8 mouse cellular contexts compared by ENCODE assay signal in genomic region chr8:80058193-80058592, GRCm38 (mm10). TPM values are rescaled to one million over a fixed set of nuclear protein-coding genes. Genes with fewer than 3 reads are reported as not detected.
DNase-seq lines count a peak whose midpoint lies in the region; ATAC-seq lines count a peak whose summit lies in the region.

No protein-coding gene starts in this region.

- peak; percentile 26; the same call in 1 of the 2 replicates for ATAC-seq in liver, embryonic 11.5 days (replicated peaks; ENCODE audit: low FRiP score)
- ATAC-seq in embryonic facial prominence, embryonic 12.5 days (ENCODE audit: insufficient number of reproducible peaks, insufficient read depth, low FRiP score, low TSS enrichment): 0 out of 2 replicates have a peak, but pooled peaks have one; percentile 43
- ATAC-seq in intestine, embryonic 15.5 days: no peak; the same call in 1 of the 2 replicates
- ATAC-seq in neural tube, embryonic 11.5 days (ENCODE audit: insufficient read depth, low FRiP score, low TSS enrichment): no peak

- H3K9ac ChIP-seq in liver, embryonic 11.5 days (ENCODE audit: low read depth, low read length): no peak overlapping the region
- peak overlapping the region; percentile 52 for H3K9ac ChIP-seq in embryonic facial prominence, embryonic 12.5 days
- no peak overlapping the region for H3K9ac ChIP-seq in intestine, embryonic 15.5 days
- peak overlapping the region; percentile 9; the same call in 1 of the 2 replicates for H3K9ac ChIP-seq in neural tube, embryonic 11.5 days (ENCODE audit: low read length)

- H3K36me3 ChIP-seq in liver, embryonic 11.5 days (ENCODE audit: control insufficient read depth, insufficient read depth, low read length): no peaks in the 10 kb centered on the region
- no peaks in the 10 kb centered on the region for H3K36me3 ChIP-seq in embryonic facial prominence, embryonic 12.5 days
- no peaks in the 10 kb centered on the region for H3K36me3 ChIP-seq in intestine, embryonic 15.5 days
- no peaks in the 10 kb centered on the region for H3K36me3 ChIP-seq in neural tube, embryonic 11.5 days (ENCODE audit: control insufficient read depth, insufficient read depth, low read length)

- WGBS in liver, embryonic 11.5 days: 10% methylated on average over 8 of the region's 12 CpGs
- 3% methylated on average over 7 of the region's 12 CpGs for WGBS in embryonic facial prominence, embryonic 12.5 days
- 5% methylated on average over 7 of the region's 12 CpGs for WGBS in intestine, embryonic 15.5 days
- WGBS in neural tube, embryonic 11.5 days: 3% methylated on average over 7 of the region's 12 CpGs

- no peak overlapping the region for H3K27ac ChIP-seq in liver, embryonic 11.5 days (ENCODE audit: low read depth, low read length)
- no peak overlapping the region for H3K27ac ChIP-seq in embryonic facial prominence, embryonic 12.5 days
- peak overlapping the region; percentile 54; the same call in 1 of the 2 replicates for H3K27ac ChIP-seq in intestine, embryonic 15.5 days
- H3K27ac ChIP-seq in neural tube, embryonic 11.5 days (ENCODE audit: low read depth, low read length): no peak overlapping the region

- H3K4me2 ChIP-seq in liver, embryonic 11.5 days: peak overlapping the region; percentile 77
- H3K4me2 ChIP-seq in embryonic facial prominence, embryonic 12.5 days (replicated peaks): peak overlapping the region; percentile 97
- peak overlapping the region; percentile 92 for H3K4me2 ChIP-seq in intestine, embryonic 15.5 days (replicated peaks)
- peak overlapping the region; percentile 88 for H3K4me2 ChIP-seq in neural tube, embryonic 11.5 days (ENCODE audit: low read depth)

- H3K9me3 ChIP-seq in liver, embryonic 11.5 days (ENCODE audit: control insufficient read depth, low read length): no peaks in the 10 kb centered on the region
- H3K9me3 ChIP-seq in embryonic facial prominence, embryonic 12.5 days: no peaks in the 10 kb centered on the region
- H3K9me3 ChIP-seq in intestine, embryonic 15.5 days: no peaks in the 10 kb centered on the region
- no peaks in the 10 kb centered on the region for H3K9me3 ChIP-seq in neural tube, embryonic 11.5 days (ENCODE audit: control insufficient read depth, low read length)

- H3K27me3 ChIP-seq in liver, embryonic 11.5 days (replicated peaks; ENCODE audit: control insufficient read depth, insufficient read depth, low read length): peaks cover 32% of the 10 kb centered on the region
- H3K27me3 ChIP-seq in embryonic facial prominence, embryonic 12.5 days: peaks cover 11% of the 10 kb centered on the region
- peaks cover 12% of the 10 kb centered on the region; the same call in 1 of the 2 replicates for H3K27me3 ChIP-seq in intestine, embryonic 15.5 days (replicated peaks)
- peaks cover 5% of the 10 kb centered on the region; the same call in 1 of the 2 replicates for H3K27me3 ChIP-seq in neural tube, embryonic 11.5 days (ENCODE audit: control insufficient read depth, insufficient read depth, low read length)

- peak overlapping the region; percentile 42 for H3K4me3 ChIP-seq in liver, embryonic 11.5 days (ENCODE audit: low read depth, low read length)
- H3K4me3 ChIP-seq in embryonic facial prominence, embryonic 12.5 days: peak overlapping the region; percentile 52
- peak overlapping the region; percentile 52 for H3K4me3 ChIP-seq in intestine, embryonic 15.5 days (replicated peaks)
- H3K4me3 ChIP-seq in neural tube, embryonic 11.5 days (ENCODE audit: low read depth, low read length): peak overlapping the region; percentile 49

- H3K4me1 ChIP-seq in liver, embryonic 11.5 days (replicated peaks; ENCODE audit: control insufficient read depth, insufficient read depth, low read length): peaks cover 5% of the 10 kb centered on the region; the same call in 1 of the 2 replicates
- H3K4me1 ChIP-seq in embryonic facial prominence, embryonic 12.5 days: peaks cover 26% of the 10 kb centered on the region
- H3K4me1 ChIP-seq in intestine, embryonic 15.5 days (replicated peaks): peaks cover 8% of the 10 kb centered on the region; the same call in 1 of the 2 replicates
- peaks cover 20% of the 10 kb centered on the region for H3K4me1 ChIP-seq in neural tube, embryonic 11.5 days (ENCODE audit: control insufficient read depth, insufficient read depth, low read length)

- no peak for DNase-seq in liver, embryonic 11.5 days (ENCODE audit: low spot score)
- DNase-seq in liver: no peak
- peak; percentile 35 for DNase-seq in neural tube, embryonic 11.5 days (ENCODE audit: low spot score)
- no peak for DNase-seq in T-cell, adult 2 months (ENCODE audit: low spot score)
- no peak for DNase-seq in adrenal gland, adult (ENCODE audit: inconsistent age in 2 of 2, low spot score in 1 of 2)
- no peak for DNase-seq in urinary bladder, postnatal 14 days (ENCODE audit: low spot score)

RNA-seq across cellular contexts. Expression of gene Hhip, which starts 0.4 kb away (rescaled TPM):
- polyA plus RNA-seq in liver, embryonic 11.5 days (2014; fragmentation: Nextera tagmentation; extraction: Ambion mirVana): 2.1 and 2.8 TPM in 2 replicates
- polyA plus RNA-seq in embryonic facial prominence, embryonic 12.5 days (2016; fragmentation: Nextera tagmentation; extraction: Ambion mirVana): 3.4 and 5.8 TPM in 2 replicates
- polyA plus RNA-seq in intestine, embryonic 15.5 days (2015; fragmentation: Nextera tagmentation; extraction: Ambion mirVana): 14.6 and 15.8 TPM in 2 replicates
- 3.2 and 3.5 TPM in 2 replicates for polyA plus RNA-seq in neural tube, embryonic 11.5 days (2014; fragmentation: Nextera tagmentation; extraction: Ambion mirVana)

Comparison
In these comparisons a context has a peak if more than half of its experiments do, and no peak if none do; other contexts are left out.
1. ATAC-seq: peak in liver, embryonic 11.5 days (single experiment) and embryonic facial prominence, embryonic 12.5 days (single experiment); none in intestine, embryonic 15.5 days (single experiment) and neural tube, embryonic 11.5 days (single experiment).
2. H3K9ac ChIP-seq: peak in embryonic facial prominence, embryonic 12.5 days (single experiment) and neural tube, embryonic 11.5 days (single experiment); none in liver, embryonic 11.5 days (single experiment) and intestine, embryonic 15.5 days (single experiment).
3. Peak in every context shown above with its lines, with median percentiles within 50 percentile points of each other: H3K4me2 ChIP-seq and H3K4me3 ChIP-seq.